Mouse (Mus musculus) brain, embryonic 14.5 days (tissue): Measurements from ENCODE around the gene Jakmip3. TPM values are rescaled to one million over a fixed set of nuclear protein-coding genes. Genes with fewer than 3 reads are reported as not detected.

Experiments
- DNase-seq: peaks from one replicate; pipeline ENCODE4 v3.0.0-alpha.2; 2011; ENCODE audit warnings: low read depth
- CTCF ChIP-seq: fragments of 200-500 bp; IDR thresholded peaks from 2 replicates; pipeline ENCODE4 v1.5.1; 2012; ENCODE audit warnings: inconsistent platforms, mild to moderate bottlenecking, moderate library complexity, borderline replicate concordance; ENCODE audit not compliant: insufficient read depth, insufficient read length; ENCODE audit errors: extremely low read depth
- POLR2A ChIP-seq: fragments of 200-500 bp; IDR thresholded peaks from 2 replicates; pipeline ENCODE4 v1.6.1; 2012; ENCODE audit warnings: mild to moderate bottlenecking, inconsistent platforms, borderline replicate concordance; ENCODE audit not compliant: poor library complexity, insufficient read depth, insufficient read length, severe bottlenecking; ENCODE audit errors: extremely low read depth
- polyA plus RNA-seq: library from polyadenylated mRNA; depleted of rRNA; stranded (reverse); fragments of >200 nt; gene quantifications from 2 replicates; pipeline ENCODE4 v1.2.3, GENCODE M21; 2012

The Jakmip3 gene
- polyA plus RNA-seq, 1 experiment: 9.9 TPM

GRCm38 (mm10) chr7:139015143-139015542 lies 74.6 kb downstream of the Jakmip3 start:
- DNase-seq: no peak
- TF ChIP-seq CTCF (no peak), POLR2A (no peak)

GRCm38 (mm10) chr7:139016288-139016687 lies 75.8 kb downstream of the Jakmip3 start:
- DNase-seq: peak; percentile 29
- TF ChIP-seq CTCF: no peak
- TF ChIP-seq POLR2A: no peak

- TF ChIP-seq POLR2A: no peak
- no peak for TF ChIP-seq CTCF
- peak; percentile 41 for DNase-seq
Observed at GRCm38 (mm10) chr7:139017249-139017903, 76.8 kb downstream of the Jakmip3 start.

- no peak for DNase-seq
Observed at GRCm38 (mm10) chr7:139020884-139021283, 80.4 kb downstream of the Jakmip3 start.

GRCm38 (mm10) chr7:139021326-139021725 lies 80.8 kb downstream of the Jakmip3 start:
- no peak for DNase-seq
- TF ChIP-seq POLR2A (no peak), CTCF (no peak)

More at GRCm38 (mm10) chr7:139020884-139021283, 80.4 kb downstream of the Jakmip3 start:
- no peak for TF ChIP-seq CTCF
- no peak for TF ChIP-seq POLR2A

GRCm38 (mm10) chr7:139027136-139027535 lies 86.6 kb downstream of the Jakmip3 start:
- no peak for TF ChIP-seq CTCF
- TF ChIP-seq POLR2A: no peak
- DNase-seq: no peak

- DNase-seq: no peak
- TF ChIP-seq CTCF (no peak), POLR2A (no peak)
Observed at GRCm38 (mm10) chr7:139031215-139031614, 90.7 kb downstream of the Jakmip3 start.

GRCm38 (mm10) chr7:139063406-139063805 lies 122.9 kb downstream of the Jakmip3 start:
- DNase-seq: no peak
- peak; percentile 34; the same call in 1 of the 2 replicates for TF ChIP-seq CTCF
- TF ChIP-seq POLR2A: no peak

- no peak for TF ChIP-seq POLR2A
- peak; percentile 86 for TF ChIP-seq CTCF
- peak; percentile 88 for DNase-seq
Observed at GRCm38 (mm10) chr7:139068182-139068623, 127.7 kb downstream of the Jakmip3 start.

GRCm38 (mm10) chr7:139074189-139074588 lies 133.7 kb downstream of the Jakmip3 start:
- DNase-seq: peak; percentile 61
- TF ChIP-seq POLR2A (no peak), CTCF (no peak)

GRCm38 (mm10) chr7:139075054-139075794 lies 134.7 kb downstream of the Jakmip3 start:
- DNase-seq: peak; percentile 58
- TF ChIP-seq CTCF (no peak), POLR2A (no peak)
